Mouse (Mus musculus) heart, postnatal 0 days (tissue): ENCODE results near the gene Rbfox3.

ENCODE experiments used
- CTCF ChIP-seq: IDR thresholded peaks from 2 replicates; pipeline ENCODE4 v1.5.1; 2016; ENCODE audit warnings: antibody characterized with exemption, control low read depth, low read depth
- EP300 ChIP-seq: IDR thresholded peaks from 2 replicates; pipeline ENCODE4 v1.6.1; 2016; ENCODE audit warnings: antibody characterized with exemption, low read depth

DNA sequence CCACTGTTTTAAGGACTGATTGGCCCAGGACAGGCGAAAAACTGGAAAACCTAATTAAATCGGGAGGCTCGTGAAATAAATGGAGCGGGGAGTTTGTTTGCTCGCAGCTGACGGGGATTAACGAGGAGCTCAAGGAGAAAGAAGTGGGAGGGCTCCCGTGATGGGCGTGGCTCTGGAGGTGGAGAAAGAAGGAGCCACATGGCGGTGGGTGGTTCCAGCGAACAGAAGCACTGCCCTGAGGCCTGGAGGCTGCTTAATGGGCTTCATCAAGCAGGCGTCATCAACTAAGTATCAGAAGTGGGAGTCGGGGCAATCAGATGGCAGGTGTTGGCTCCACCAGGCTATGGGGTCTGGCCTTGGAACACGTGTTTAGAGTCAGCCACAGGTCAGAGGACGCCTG lies 166.6 kb downstream of the Rbfox3 start:
- no peak for TF ChIP-seq CTCF
- no peak for TF ChIP-seq EP300
